Mouse (Mus musculus): ENCODE data around the gene Fam120a.

- TF ChIP-seq GATA1 (IDR thresholded peaks at IDR 0.05; ENCODE audit: borderline replicate concordance, low read length), result no peak
- TF ChIP-seq FLI1 (IDR thresholded peaks at IDR 0.05; ENCODE audit: low read length), result no peak
Measured at GRCm38 (mm10) chr13:48964850-48965249, 3.0 kb downstream of the Fam120a start.

Measured in megakaryocyte, embryonic 14.5 days (primary cell).